Mouse (Mus musculus) MEL (cell line): ENCODE results near the gene Rnf166. TPM values are rescaled to one million over a fixed set of nuclear protein-coding genes. Genes with fewer than 3 reads are reported as not detected.

Experiments used
- DNase-seq: peaks from one replicate; pipeline ENCODE4 v3.0.0; 2011; ENCODE audit warnings: low read depth, low spot score
- H3K27ac ChIP-seq: 2 replicates; pipeline ENCODE4 v1.5.1; 2012; ENCODE audit warnings: low read depth, mild to moderate bottlenecking, control low read depth, low read length, moderate library complexity; ENCODE audit not compliant: control insufficient read depth
- H3K27me3 ChIP-seq, 2 experiments: fragments of 150-350 bp in 1 of 2; sonication (generic) in 1 of 2; 2 replicates each; pipeline ENCODE4 v1.6.1; 2012; ENCODE audit warnings: low read length in 2 of 2, mild to moderate bottlenecking in 2 of 2, improper control_type of control experiment in 1 of 2, moderate library complexity in 1 of 2; ENCODE audit not compliant: insufficient read depth in 2 of 2, control insufficient read depth in 1 of 2
- H3K36me3 ChIP-seq, 2 experiments: 2 replicates each; pipeline ENCODE4 v1.6.1; 2012 to 2014; ENCODE audit warnings: low read length in 2 of 2, improper control_type of control experiment in 1 of 2, inconsistent platforms in 1 of 2, mild to moderate bottlenecking in 1 of 2; ENCODE audit not compliant: insufficient read depth in 2 of 2, control insufficient read depth in 1 of 2
- H3K4me1 ChIP-seq, 2 experiments: fragments of 150-350 bp in 1 of 2; sonication (generic) in 1 of 2; 2 replicates each; pipeline ENCODE4 v1.6.1; 2012; ENCODE audit warnings: low read length in 2 of 2, improper control_type of control experiment in 1 of 2, mild to moderate bottlenecking in 1 of 2; ENCODE audit not compliant: insufficient read depth in 2 of 2, control insufficient read depth in 1 of 2
- H3K4me3 ChIP-seq, 2 experiments: fragments of 150-350 bp in 1 of 2; sonication (generic) in 1 of 2; 2 replicates each; pipeline ENCODE4 v1.5.1; 2012; ENCODE audit warnings: low read depth in 2 of 2, low read length in 2 of 2, mild to moderate bottlenecking in 2 of 2, moderate library complexity in 2 of 2, control low read depth in 1 of 2, improper control_type of control experiment in 1 of 2; ENCODE audit not compliant: control insufficient read depth in 1 of 2, insufficient read depth in 1 of 2
- H3K79me2 ChIP-seq: 2 replicates; pipeline ENCODE4 v1.6.1; 2012; ENCODE audit warnings: mild to moderate bottlenecking, low read length, moderate library complexity; ENCODE audit not compliant: control insufficient read depth, poor library complexity, insufficient read depth
- H3K9ac ChIP-seq: 2 replicates; pipeline ENCODE4 v1.6.1; 2012; ENCODE audit warnings: low read depth, mild to moderate bottlenecking, control low read depth, low read length, moderate library complexity; ENCODE audit not compliant: control insufficient read depth, poor library complexity, severe bottlenecking
- H3K9me3 ChIP-seq: fragments of 150-350 bp; sonication (generic); replicated peaks from 2 replicates; pipeline ENCODE4 v1.6.1; 2012; ENCODE audit warnings: mild to moderate bottlenecking, low read length, improper control_type of control experiment, moderate library complexity; ENCODE audit not compliant: insufficient read depth
- BHLHE40 ChIP-seq: IDR thresholded peaks from 2 replicates; pipeline ENCODE4 v1.6.1; 2012; ENCODE audit warnings: low read depth, mild to moderate bottlenecking, inconsistent platforms, low read length, improper control_type of control experiment, borderline replicate concordance
- CHD1 ChIP-seq: IDR thresholded peaks from 2 replicates; pipeline ENCODE4 v1.6.1; 2012; ENCODE audit warnings: low read depth, mild to moderate bottlenecking, inconsistent platforms, low read length, improper control_type of control experiment
- CHD2 ChIP-seq: IDR thresholded peaks from 2 replicates; pipeline ENCODE4 v1.6.1; 2011; ENCODE audit warnings: low read length, improper control_type of control experiment
- E2F4 ChIP-seq: IDR thresholded peaks from 2 replicates; pipeline ENCODE4 v1.6.1; 2011; ENCODE audit warnings: low read depth, low read length, improper control_type of control experiment, borderline replicate concordance
- ELF1 ChIP-seq: IDR thresholded peaks from 2 replicates; pipeline ENCODE4 v1.6.1; 2014; ENCODE audit warnings: low read depth, mild to moderate bottlenecking, inconsistent platforms, low read length, improper control_type of control experiment, moderate library complexity
- EP300 ChIP-seq, 2 experiments: IDR thresholded peaks; 2 replicates each; pipeline ENCODE4 v1.6.1; 2011; ENCODE audit warnings: improper control_type of control experiment in 2 of 2, low read length in 2 of 2, low read depth in 1 of 2, mild to moderate bottlenecking in 1 of 2
- ETS1 ChIP-seq: IDR thresholded peaks from 2 replicates; pipeline ENCODE4 v1.6.1; 2012; ENCODE audit warnings: low read depth, mild to moderate bottlenecking, inconsistent platforms, low read length, improper control_type of control experiment, moderate library complexity
- GATA1 ChIP-seq: IDR thresholded peaks from 2 replicates; pipeline ENCODE4 v1.6.1; 2011; ENCODE audit warnings: low read depth, low read length, improper control_type of control experiment
- HCFC1 ChIP-seq: IDR thresholded peaks from 2 replicates; pipeline ENCODE4 v1.6.1; 2012; ENCODE audit warnings: low read depth, mild to moderate bottlenecking, inconsistent platforms, low read length, improper control_type of control experiment, moderate library complexity
- MAFK ChIP-seq: IDR thresholded peaks from 2 replicates; pipeline ENCODE4 v1.6.1; 2011; ENCODE audit warnings: low read depth, mild to moderate bottlenecking, low read length, improper control_type of control experiment, borderline replicate concordance
- MAX ChIP-seq: IDR thresholded peaks from 2 replicates; pipeline ENCODE4 v1.6.1; 2011; ENCODE audit warnings: low read length, improper control_type of control experiment
- MAZ ChIP-seq: IDR thresholded peaks from 2 replicates; pipeline ENCODE4 v1.6.1; 2012; ENCODE audit warnings: low read depth, mild to moderate bottlenecking, inconsistent platforms, low read length, improper control_type of control experiment
- MXI1 ChIP-seq: IDR thresholded peaks from 2 replicates; pipeline ENCODE4 v1.6.1; 2011; ENCODE audit warnings: mild to moderate bottlenecking, low read depth, low read length, improper control_type of control experiment
- MYC ChIP-seq: IDR thresholded peaks from 2 replicates; pipeline ENCODE4 v1.6.1; 2011; ENCODE audit warnings: low read depth, mild to moderate bottlenecking, low read length, improper control_type of control experiment, moderate library complexity
- NELFE ChIP-seq: IDR thresholded peaks from 2 replicates; pipeline ENCODE4 v1.6.1; 2011; ENCODE audit warnings: low read depth, low read length, improper control_type of control experiment
- NRF1 ChIP-seq: IDR thresholded peaks from 2 replicates; pipeline ENCODE4 v1.6.1; 2014; ENCODE audit warnings: low read depth, mild to moderate bottlenecking, inconsistent platforms, low read length, improper control_type of control experiment, moderate library complexity; ENCODE audit not compliant: poor library complexity, insufficient read depth, severe bottlenecking
- RCOR1 ChIP-seq: IDR thresholded peaks from 2 replicates; pipeline ENCODE4 v1.6.1; 2012; ENCODE audit warnings: low read depth, mild to moderate bottlenecking, inconsistent platforms, low read length, improper control_type of control experiment
- SIN3A ChIP-seq: IDR thresholded peaks from 2 replicates; pipeline ENCODE4 v1.6.1; 2012; ENCODE audit warnings: low read length, improper control_type of control experiment, inconsistent platforms
- TAL1 ChIP-seq: IDR thresholded peaks from 2 replicates; pipeline ENCODE4 v1.6.1; 2012; ENCODE audit warnings: mild to moderate bottlenecking, inconsistent platforms, low read length, moderate library complexity, mixed read lengths
- TBP ChIP-seq: IDR thresholded peaks from 2 replicates; pipeline ENCODE4 v1.8.0; 2011; ENCODE audit warnings: low read depth, low read length, improper control_type of control experiment
- TCF12 ChIP-seq: IDR thresholded peaks from 2 replicates; pipeline ENCODE4 v1.6.1; 2014; ENCODE audit warnings: low read depth, mild to moderate bottlenecking, inconsistent platforms, low read length, improper control_type of control experiment, moderate library complexity
- ZC3H11A ChIP-seq: IDR thresholded peaks from 2 replicates; pipeline ENCODE4 v1.6.1; 2012; ENCODE audit warnings: low read depth, mild to moderate bottlenecking, inconsistent platforms, low read length, improper control_type of control experiment
- ZNF384 ChIP-seq: IDR thresholded peaks from 2 replicates; pipeline ENCODE4 v1.6.1; 2012; ENCODE audit warnings: low read depth, mild to moderate bottlenecking, inconsistent platforms, low read length, improper control_type of control experiment
- polyA plus RNA-seq, 2 experiments: library from polyadenylated mRNA; stranded (reverse) in 1 of 2; unstranded in 1 of 2; fragments of >175 nt in 1 of 2; fragments of >200 nt in 1 of 2; gene quantifications; 2 replicates each; pipeline versions ENCODE4 v1.2.1 to v1.2.4; 2012; ENCODE audit warnings: low replicate concordance in 2 of 2, low read depth in 1 of 2; ENCODE audit not compliant: insufficient read length in 2 of 2, insufficient read depth in 1 of 2, missing spikeins in 1 of 2
- total RNA-seq: library from RNA; depleted of rRNA; stranded (reverse); fragments of 300-350 nt; gene quantifications from 2 replicates; pipeline ENCODE4 v1.2.3, GENCODE M21; 2012

Rnf166 gene
- total and polyA plus RNA-seq, 3 experiments = 18.6 to 37.7 TPM; not detected in 1

- no peaks in the 10 kb centered on the region for H3K27me3 ChIP-seq
- 0 out of 2 replicates have a peak, but pooled peaks cover 3% of the 10 kb centered on the region for H3K79me2 ChIP-seq
- DNase-seq = peak; percentile 92
- peaks cover 0 to 3% of the 10 kb centered on the region in 2 experiments; a peak in 1 of 4 replicates for H3K4me1 ChIP-seq
- H3K4me3 ChIP-seq = peak overlapping the region; percentile 75 to 76
- TF ChIP-seq MAZ (0 out of 2 replicates have a peak, but pooled peaks have one; percentile 42), CHD2 (no peak), ETS1 (peak; percentile 29; the same call in 1 of the 2 replicates), MAX (peak; percentile 58; the same call in 1 of the 2 replicates), CHD1 (0 out of 2 replicates have a peak, but pooled peaks have one; percentile 28), TBP (0 out of 2 replicates have a peak, but pooled peaks have one; percentile 25), ZC3H11A (no peak), MYC (0 out of 2 replicates have a peak, but pooled peaks have one; percentile 47), RCOR1 (peak; percentile 22; the same call in 1 of the 2 replicates), HCFC1 (peak; percentile 71), EP300 (IDR thresholded peaks at IDR 0.05; ENCODE audit: low read depth in 1 of 2, low read length in 2 of 2) (peak in 1 of 2 experiments; percentile 53; a peak in 3 of 4 replicates), MAFK (no peak), SIN3A (peak; percentile 83), ZNF384 (peak; percentile 71), GATA1 (no peak; the same call in 1 of the 2 replicates), ELF1 (0 out of 2 replicates have a peak, but pooled peaks have one; percentile 24), TAL1 (peak; percentile 68), TCF12 (0 out of 2 replicates have a peak, but pooled peaks have one; percentile 26), BHLHE40 (no peak), E2F4 (no peak), MXI1 (peak; percentile 82), NRF1 (0 out of 2 replicates have a peak, but pooled peaks have one; percentile 20), NELFE (no peak)
- peak overlapping the region; percentile 76 for H3K9ac ChIP-seq
- peak overlapping the region; percentile 74 for H3K27ac ChIP-seq
- H3K9me3 ChIP-seq = no peaks in the 10 kb centered on the region
- no peaks in the 10 kb centered on the region for H3K36me3 ChIP-seq
Measured at GRCm38 (mm10) chr8:122444058-122444748, 31.7 kb downstream of the Rnf166 start.
